Mouse (Mus musculus): ENCODE results near the gene Cyp2j9.

DNA sequence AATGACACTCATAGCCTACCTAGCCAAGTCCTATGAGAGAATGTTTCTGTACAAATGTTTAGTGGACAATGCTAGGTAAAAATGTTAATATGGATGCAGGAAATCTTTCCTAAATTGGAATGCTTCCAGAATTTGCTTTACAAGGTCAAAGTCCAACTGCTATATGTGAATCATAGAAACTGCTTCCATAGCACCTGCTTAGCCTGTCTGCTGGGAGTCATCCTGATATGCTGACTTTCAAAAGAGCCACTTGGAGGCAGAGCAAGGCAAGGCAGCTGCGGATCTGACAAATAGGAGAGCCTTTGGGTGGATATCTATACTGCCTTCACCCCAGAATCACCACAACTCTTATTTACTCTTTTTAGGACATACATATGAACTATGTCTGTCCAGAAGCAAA lies 23.4 kb downstream of the Cyp2j9 start:
- no peak for TF ChIP-seq CTCF (IDR thresholded peaks at IDR 0.05; ENCODE audit: control insufficient read depth, insufficient read depth, insufficient read length)
- TF ChIP-seq CEBPB (IDR thresholded peaks at IDR 0.05; ENCODE audit: low read depth), result no peak
- no peak for TF ChIP-seq USF1 (IDR thresholded peaks at IDR 0.05; ENCODE audit: low read depth)
- no peak for TF ChIP-seq MAX (IDR thresholded peaks at IDR 0.05)
